Mouse (Mus musculus): Measurements from ENCODE around the gene Fgfrl1.

DNA sequence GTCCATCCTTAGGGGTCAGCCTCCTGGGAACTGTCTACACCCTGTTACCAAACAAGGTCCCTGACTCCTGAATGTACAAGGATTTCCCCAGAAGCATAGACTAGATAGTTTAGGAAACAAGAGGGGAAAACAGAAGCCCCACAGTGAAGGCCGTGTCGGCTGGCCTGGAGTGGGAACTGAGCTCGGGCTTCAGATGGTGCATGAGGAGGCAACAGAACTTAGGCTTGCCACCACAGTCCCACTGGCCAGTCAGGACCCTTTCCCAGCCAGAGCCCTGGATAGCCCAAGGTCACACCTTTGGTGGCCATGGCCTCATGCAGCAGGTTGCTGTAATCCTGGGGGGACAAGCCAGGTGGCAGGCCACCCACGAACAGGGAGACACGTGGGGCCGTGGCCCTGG lies 38.8 kb upstream of the Fgfrl1 start:
- TF ChIP-seq FLI1 (IDR thresholded peaks at IDR 0.05; ENCODE audit: low read length) (no peak), GATA1 (IDR thresholded peaks at IDR 0.05; ENCODE audit: borderline replicate concordance, low read length) (no peak)
